Mouse (Mus musculus): ENCODE results near the gene Shank2. TPM values are rescaled to one million over a fixed set of nuclear protein-coding genes. Genes with fewer than 3 reads are reported as not detected.

Gene Shank2
- total RNA-seq, 4 experiments from 2014 or later, result 0.16 to 0.38 (median 0.24) TPM

GRCm38 (mm10) chr7:144105952-144106351, 104.2 kb downstream of the Shank2 start:
- DNase-seq (ENCODE audit: low spot score), result no peak

GRCm38 (mm10) chr7:144106352-144107011, 104.8 kb downstream of the Shank2 start:
- no peak for DNase-seq (ENCODE audit: low spot score)

DNA sequence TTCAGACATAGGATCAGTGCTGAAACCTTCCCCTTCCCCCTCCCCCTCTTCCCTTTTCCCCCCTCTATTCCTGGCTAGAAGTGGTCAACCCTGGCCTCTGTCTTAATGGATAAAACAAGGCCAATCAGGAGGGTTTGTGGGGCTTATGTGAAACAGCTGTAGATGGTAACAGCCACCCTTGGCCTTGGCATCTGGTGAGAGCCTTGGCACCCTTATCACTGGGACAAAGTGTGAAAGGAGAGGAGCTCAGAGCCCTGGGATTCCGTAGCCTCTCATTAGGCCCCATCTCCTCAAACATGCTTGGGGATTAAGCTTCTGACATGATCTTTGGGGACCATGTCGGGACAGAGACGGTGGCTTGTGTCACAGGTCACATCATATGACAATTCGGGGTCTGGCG, 106.4 kb downstream of the Shank2 start:
- no peak for DNase-seq (ENCODE audit: low spot score)

GRCm38 (mm10) chr7:144111026-144111604, 109.4 kb downstream of the Shank2 start:
- DNase-seq (ENCODE audit: low spot score), result no peak

DNA sequence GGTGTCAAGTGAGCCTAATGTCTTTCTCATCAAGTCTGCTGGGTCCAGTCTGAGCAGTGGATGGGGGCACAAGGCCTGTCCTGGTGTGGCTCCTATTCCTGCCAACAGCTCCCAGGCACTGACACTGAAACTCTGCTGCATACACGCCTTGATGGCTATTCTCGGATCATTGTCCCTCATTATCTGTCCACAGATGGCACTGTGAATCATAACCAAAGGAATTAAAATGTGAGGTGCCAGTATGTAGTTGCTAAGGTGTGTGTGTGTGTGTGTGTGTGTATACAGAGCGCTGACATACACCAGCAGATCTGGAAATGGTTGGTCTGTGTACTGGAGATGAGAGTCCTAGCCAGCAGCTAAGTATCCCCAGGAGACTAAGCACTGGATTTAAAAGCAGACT, 110.3 kb downstream of the Shank2 start:
- DNase-seq (ENCODE audit: low spot score), result no peak

GRCm38 (mm10) chr7:144114230-144114629, 112.5 kb downstream of the Shank2 start:
- no peak for DNase-seq (ENCODE audit: low spot score)

GRCm38 (mm10) chr7:144119562-144119961, 117.8 kb downstream of the Shank2 start:
- DNase-seq (ENCODE audit: low spot score), result no peak

DNA sequence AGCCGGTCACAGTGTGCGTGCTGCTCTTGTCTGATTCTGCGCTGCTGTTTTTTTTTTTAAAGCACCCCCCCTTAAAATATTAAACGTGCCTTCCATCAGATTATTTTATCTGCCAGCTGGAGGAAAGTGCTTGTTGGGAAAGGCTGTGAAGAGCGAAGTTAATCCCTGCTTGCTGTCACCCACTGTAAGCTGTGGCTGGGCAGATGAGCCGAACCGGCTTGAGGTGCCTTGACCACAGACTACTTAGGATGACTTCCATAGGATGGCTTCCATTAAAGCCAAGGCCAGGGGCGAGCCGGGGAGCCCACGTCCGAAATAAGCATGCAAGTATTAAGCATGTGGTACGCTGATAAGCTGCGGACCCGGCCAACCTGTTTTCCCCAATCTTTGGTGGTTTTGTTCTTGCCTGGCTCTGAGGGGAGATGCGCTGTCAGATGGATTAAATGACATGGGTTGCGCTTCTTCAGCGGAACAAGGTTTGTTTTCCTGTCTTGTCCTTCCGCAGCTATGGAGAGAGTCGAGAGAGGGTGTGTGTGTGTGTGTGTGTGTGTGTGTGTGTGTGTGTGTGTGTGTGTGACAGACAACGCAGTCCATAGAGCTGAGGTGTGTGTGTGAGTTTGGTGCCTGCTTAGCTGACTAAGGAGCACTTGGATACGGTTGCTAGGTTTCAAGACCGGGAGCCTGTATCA, 131.1 kb downstream of the Shank2 start:
- DNase-seq (ENCODE audit: low spot score), result no peak

GRCm38 (mm10) chr7:144133388-144133998, 131.8 kb downstream of the Shank2 start:
- DNase-seq (ENCODE audit: low spot score), result no peak

DNA sequence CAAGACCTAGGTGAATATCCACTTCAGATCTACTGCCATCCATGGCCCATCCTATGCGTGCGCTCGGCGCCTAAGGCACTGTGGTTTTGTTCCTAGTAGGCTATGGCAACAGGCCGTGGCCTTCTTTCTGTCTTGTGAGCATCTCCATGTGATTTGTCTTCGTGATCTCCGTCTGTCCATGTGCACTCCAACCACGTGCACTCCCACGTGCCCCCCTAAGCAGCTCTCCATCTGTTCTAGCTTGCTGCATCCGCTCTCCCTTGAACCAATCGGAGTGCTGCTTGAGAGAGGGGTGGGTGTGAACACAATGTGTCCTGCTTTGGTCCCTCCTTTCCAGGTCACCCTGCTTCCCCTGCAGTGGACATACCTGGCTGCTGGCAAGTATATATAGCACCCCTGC, 133.0 kb downstream of the Shank2 start:
- no peak for DNase-seq (ENCODE audit: low spot score)

GRCm38 (mm10) chr7:144137827-144138226, 136.1 kb downstream of the Shank2 start:
- DNase-seq (ENCODE audit: low spot score), result no peak

GRCm38 (mm10) chr7:144138476-144138875, 136.7 kb downstream of the Shank2 start:
- DNase-seq (ENCODE audit: low spot score), result no peak

DNA sequence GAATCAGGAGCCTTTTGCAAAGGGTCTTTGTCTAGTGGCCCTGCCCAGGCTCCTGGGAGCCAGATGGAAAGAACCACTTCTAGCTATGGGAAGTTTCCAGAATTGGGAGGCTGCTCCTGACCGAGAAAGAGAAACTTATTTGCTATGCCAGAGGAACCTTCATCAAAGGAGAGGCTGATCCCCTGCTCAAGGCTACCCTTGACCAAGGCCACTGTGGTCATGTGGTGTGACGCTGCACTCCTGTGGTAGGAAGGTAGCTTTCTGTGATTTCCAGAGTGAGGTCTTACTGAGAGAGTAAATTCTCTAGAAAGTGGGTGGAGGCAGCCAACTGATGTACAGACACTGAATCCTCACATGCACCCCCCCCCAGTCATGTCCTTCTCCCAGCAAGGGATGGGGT, 138.0 kb downstream of the Shank2 start:
- no peak for DNase-seq (ENCODE audit: low spot score)

DNA sequence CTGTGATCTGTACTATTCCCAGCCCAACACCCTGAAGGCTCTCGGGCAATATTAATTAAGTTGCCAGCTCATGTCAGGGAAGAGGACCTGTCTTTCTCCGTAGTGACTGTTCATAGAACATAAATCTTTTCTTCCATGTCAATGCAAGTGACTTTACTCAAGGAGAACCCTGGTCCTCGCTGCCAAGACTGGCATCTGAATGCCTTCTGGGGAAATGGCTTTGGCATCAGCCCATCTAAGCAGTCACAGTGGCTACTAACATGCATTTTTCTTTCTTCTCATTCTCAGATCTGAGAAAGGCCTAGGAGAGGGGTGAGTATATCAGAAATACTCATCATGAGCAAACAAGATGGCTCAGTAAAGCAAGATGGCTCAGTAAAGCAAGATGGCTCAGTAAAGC, 138.7 kb downstream of the Shank2 start:
- no peak for DNase-seq (ENCODE audit: low spot score)

- DNase-seq (ENCODE audit: low spot score), result no peak
Observed at GRCm38 (mm10) chr7:144142036-144142435, 140.3 kb downstream of the Shank2 start.

- no peak for DNase-seq (ENCODE audit: low spot score)
Observed at GRCm38 (mm10) chr7:144143941-144144340, 142.2 kb downstream of the Shank2 start.

DNA sequence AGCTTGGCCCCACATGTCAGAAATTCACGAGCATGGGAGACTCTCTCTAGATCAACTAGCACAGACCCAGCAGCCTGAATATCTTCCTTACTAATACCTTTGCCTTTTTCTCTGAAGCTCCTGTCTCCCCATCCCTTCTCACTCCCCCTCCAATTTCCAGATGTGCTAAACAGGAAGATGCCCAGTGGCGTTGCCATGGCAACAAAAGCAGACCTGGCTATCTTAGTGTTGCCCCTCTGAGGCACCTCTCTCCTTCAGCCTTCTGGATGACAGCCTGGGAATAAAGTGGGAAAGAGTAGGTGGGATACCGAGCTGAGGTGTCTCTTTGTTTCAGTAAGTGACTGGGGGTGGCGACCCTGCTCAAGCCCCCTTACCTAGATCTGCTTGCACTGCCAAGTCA, 146.4 kb downstream of the Shank2 start:
- DNase-seq (ENCODE audit: low spot score), result no peak

DNA sequence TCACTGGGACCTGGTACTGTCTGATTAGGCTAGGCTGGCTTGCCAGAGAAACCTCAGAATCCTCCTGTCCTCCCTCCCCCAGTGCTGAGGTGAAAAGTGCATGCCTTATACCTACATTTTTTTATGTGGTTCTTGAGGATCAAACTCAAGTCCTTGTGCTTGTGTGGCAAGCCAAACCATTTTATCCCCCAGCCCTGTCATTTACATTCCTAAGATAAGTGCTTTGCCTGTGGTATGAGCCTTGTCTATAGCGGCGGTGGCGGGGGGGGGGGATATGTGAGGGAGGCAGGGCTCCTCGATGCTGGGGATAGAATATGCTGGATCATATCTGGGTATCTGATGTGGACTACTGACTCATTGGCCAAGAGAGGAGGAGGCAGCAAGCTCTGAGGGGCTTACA, 151.4 kb downstream of the Shank2 start:
- no peak for DNase-seq (ENCODE audit: low spot score)

- no peak for DNase-seq (ENCODE audit: low spot score)
Observed at GRCm38 (mm10) chr7:144153682-144154081, 152.0 kb downstream of the Shank2 start.

GRCm38 (mm10) chr7:144157936-144158335, 156.2 kb downstream of the Shank2 start:
- no peak for DNase-seq (ENCODE audit: low spot score)

DNA sequence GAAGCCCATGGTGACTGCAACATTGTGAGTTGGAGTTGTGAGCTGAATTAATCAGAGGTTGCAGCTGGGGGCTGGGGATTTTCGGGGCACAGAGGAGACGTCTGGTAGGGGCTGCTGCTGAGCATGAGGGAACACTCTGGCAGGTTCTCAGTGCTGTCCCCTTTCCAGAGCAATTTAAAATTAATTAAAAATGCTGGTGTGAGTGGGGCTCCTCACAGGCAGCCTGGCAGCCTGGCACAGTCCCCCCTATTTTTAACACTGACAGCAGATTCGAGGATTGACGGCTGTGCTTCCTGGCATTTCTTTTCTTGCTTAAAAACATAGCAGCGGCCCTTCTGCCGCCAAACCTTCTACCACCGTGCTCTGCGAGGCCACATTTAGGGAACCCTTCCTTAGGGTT, 157.8 kb downstream of the Shank2 start:
- DNase-seq (ENCODE audit: low spot score), result no peak

GRCm38 (mm10) chr7:144160066-144160465, 158.3 kb downstream of the Shank2 start:
- DNase-seq (ENCODE audit: low spot score), result no peak
